Mouse (Mus musculus) forebrain, embryonic 13.5 days (tissue): ENCODE measurements at regions not wholly inside any gene's neighbourhood (a gene's known extent, or its start where the extent isn't known, plus 50 kb on each side); places are given as distances from the start of the nearest gene placed in this dataset.

ENCODE experiments used
- ATAC-seq: fragments of 200-750 bp; cut with Nextera tagmentation; 2 replicates; pipeline ENCODE4 v1.8.0; 2017
- H3K27ac ChIP-seq: fragments of 300-500 bp; sonication (generic); 2 replicates; pipeline ENCODE4 v1.5.1; 2015; ENCODE audit warnings: inconsistent platforms, mild to moderate bottlenecking, moderate library complexity
- H3K27me3 ChIP-seq: fragments of 300-500 bp; sonication (generic); 2 replicates; pipeline ENCODE4 v1.6.1; 2015; ENCODE audit warnings: mild to moderate bottlenecking, inconsistent platforms
- H3K36me3 ChIP-seq: fragments of 300-500 bp; sonication (generic); 2 replicates; pipeline ENCODE4 v1.6.1; 2015; ENCODE audit warnings: mild to moderate bottlenecking, inconsistent platforms; ENCODE audit not compliant: poor library complexity, severe bottlenecking
- H3K4me1 ChIP-seq: fragments of 300-500 bp; sonication (generic); 2 replicates; pipeline ENCODE4 v1.6.1; 2015; ENCODE audit warnings: inconsistent platforms
- H3K4me2 ChIP-seq: fragments of 300-500 bp; sonication (generic); 2 replicates; pipeline ENCODE4 v1.6.1; 2015; ENCODE audit warnings: inconsistent platforms, mild to moderate bottlenecking, moderate library complexity
- H3K4me3 ChIP-seq: fragments of 300-500 bp; sonication (generic); 2 replicates; pipeline ENCODE4 v1.5.1; 2015; ENCODE audit warnings: mild to moderate bottlenecking, inconsistent platforms
- H3K9ac ChIP-seq: fragments of 300-500 bp; sonication (generic); 2 replicates; pipeline ENCODE4 v1.6.1; 2015; ENCODE audit warnings: mild to moderate bottlenecking, inconsistent platforms
- H3K9me3 ChIP-seq: fragments of 300-500 bp; sonication (generic); replicated peaks from 2 replicates; pipeline ENCODE4 v1.6.1; 2016; ENCODE audit warnings: inconsistent platforms
- WGBS: fragments of 180-500 bp; shearing (Covaris S2); methylation state at CpG from one replicate; pipeline ENCODE4 v1.1.7; 2015; 5-methylcytosine and 5-hydroxymethylcytosine counted together

DNA sequence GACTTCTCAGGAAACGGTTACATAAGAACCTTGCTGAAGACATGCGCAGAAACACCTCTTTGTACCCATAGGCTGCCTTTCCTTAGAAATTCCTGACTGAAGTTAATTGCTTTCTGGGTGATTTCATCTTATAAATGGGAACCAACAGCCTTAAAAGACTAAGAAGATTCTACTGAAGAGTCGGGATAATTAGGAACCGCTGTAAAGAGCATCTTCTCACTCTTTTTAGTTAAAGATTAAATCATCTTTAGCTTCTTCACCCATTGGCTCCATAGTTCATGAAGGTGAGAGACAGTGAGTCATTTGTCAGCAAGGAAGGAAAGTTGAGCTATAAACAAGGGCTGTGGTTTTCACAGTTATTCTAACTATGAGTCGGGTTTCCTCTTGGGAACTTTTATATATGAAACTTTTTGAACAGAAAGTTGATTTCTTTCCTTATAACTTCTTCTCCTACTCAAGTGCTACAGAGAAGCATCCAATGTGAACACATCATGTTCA is 93.1 kb downstream of the Car2 start:
- H3K27ac ChIP-seq, result no peak overlapping the region

GRCm38 (mm10) chr3:14989635-14990034 is 103.6 kb downstream of the Car2 start:
- Histone ChIP-seq H3K36me3 (no peaks in the 10 kb centered on the region), H3K27ac (no peak overlapping the region), H3K4me1 (no peaks in the 10 kb centered on the region), H3K4me2 (no peak overlapping the region), H3K9me3 (no peaks in the 10 kb centered on the region), H3K27me3 (no peaks in the 10 kb centered on the region), H3K9ac (no peak overlapping the region), H3K4me3 (no peak overlapping the region)
- 84% methylated on average over 3 of the region's 3 CpGs for WGBS
- ATAC-seq, result no peak

More for the DNA sequence above, 93.1 kb downstream of the Car2 start:
- H3K27me3 ChIP-seq, result no peaks in the 10 kb centered on the region
- no peak overlapping the region for H3K9ac ChIP-seq
- no peak overlapping the region for H3K4me3 ChIP-seq
- H3K4me2 ChIP-seq, result no peak overlapping the region
- 26% methylated on average over 5 of the region's 5 CpGs for WGBS
- no peaks in the 10 kb centered on the region for H3K36me3 ChIP-seq
- no peak for ATAC-seq
- no peaks in the 10 kb centered on the region for H3K4me1 ChIP-seq
- no peaks in the 10 kb centered on the region for H3K9me3 ChIP-seq

- Histone ChIP-seq H3K36me3 (no peaks in the 10 kb centered on the region), H3K9me3 (no peaks in the 10 kb centered on the region), H3K4me1 (no peaks in the 10 kb centered on the region), H3K4me3 (no peak overlapping the region), H3K27me3 (no peaks in the 10 kb centered on the region), H3K9ac (no peak overlapping the region), H3K4me2 (no peak overlapping the region), H3K27ac (no peak overlapping the region)
- no peak for ATAC-seq
- 81% methylated on average over 2 of the region's 2 CpGs for WGBS
Measured at GRCm38 (mm10) chr3:14993936-14994335, 107.9 kb downstream of the Car2 start.

DNA sequence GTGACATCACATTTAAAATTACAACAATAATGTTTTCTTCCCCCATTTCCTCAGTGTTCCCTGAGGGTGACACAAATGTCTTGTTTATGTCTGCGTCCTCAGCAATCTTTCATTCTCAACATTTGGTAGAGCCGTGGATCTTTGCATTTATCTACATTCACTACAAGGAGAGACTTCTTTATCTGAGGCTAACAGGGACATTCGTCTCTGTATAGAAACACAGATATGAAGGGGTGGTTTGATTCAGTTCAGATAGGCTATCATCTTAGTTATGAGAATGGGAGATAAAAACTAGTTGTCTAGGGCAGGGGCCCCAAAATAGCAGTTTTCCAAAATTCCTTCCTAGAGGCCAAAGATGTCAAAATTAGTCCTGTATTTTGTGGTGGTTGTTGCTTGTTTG is 111.2 kb downstream of the Car2 start:
- H3K9ac ChIP-seq, result no peak overlapping the region
- no peaks in the 10 kb centered on the region for H3K27me3 ChIP-seq
- no peaks in the 10 kb centered on the region for H3K9me3 ChIP-seq
- H3K4me3 ChIP-seq, result no peak overlapping the region
- H3K4me2 ChIP-seq, result no peak overlapping the region
- no peaks in the 10 kb centered on the region for H3K36me3 ChIP-seq
- no peak overlapping the region for H3K27ac ChIP-seq
- H3K4me1 ChIP-seq, result no peaks in the 10 kb centered on the region
- 88% methylated on average over 3 of the region's 3 CpGs for WGBS
- no peak for ATAC-seq

- no peaks in the 10 kb centered on the region for H3K4me1 ChIP-seq
- H3K4me3 ChIP-seq, result no peak overlapping the region
- 36% methylated on average over 2 of the region's 2 CpGs for WGBS
- ATAC-seq, result no peak
- no peaks in the 10 kb centered on the region for H3K9me3 ChIP-seq
- H3K36me3 ChIP-seq, result no peaks in the 10 kb centered on the region
- no peak overlapping the region for H3K27ac ChIP-seq
- no peak overlapping the region for H3K9ac ChIP-seq
- no peak overlapping the region for H3K4me2 ChIP-seq
- H3K27me3 ChIP-seq, result 0 out of 2 replicates have a peak, but pooled peaks cover 2% of the 10 kb centered on the region
Measured at GRCm38 (mm10) chr3:14998521-14998920, 112.4 kb downstream of the Car2 start.

DNA sequence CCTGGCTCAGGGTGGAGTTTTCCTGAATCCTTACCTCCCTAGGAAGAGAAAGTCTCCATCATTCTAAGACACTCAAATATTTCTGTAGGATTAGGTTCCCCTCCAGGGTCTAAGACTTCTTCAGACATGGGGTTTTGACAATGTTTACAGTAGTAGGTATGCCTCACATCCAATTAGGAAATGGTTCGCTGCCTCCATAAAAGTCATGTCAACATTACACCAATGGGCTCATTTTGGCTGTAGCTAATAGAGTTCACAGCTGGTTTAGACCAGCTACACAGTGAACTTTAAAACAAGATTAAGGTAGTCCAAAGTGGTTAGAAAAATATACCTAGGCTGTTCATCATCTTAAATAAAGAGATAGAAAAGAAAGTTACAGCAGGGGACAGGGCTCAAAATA is 113.3 kb downstream of the Car2 start:
- WGBS, result 98% methylated on average over 1 of the region's 1 CpGs
- Histone ChIP-seq H3K4me1 (no peaks in the 10 kb centered on the region), H3K27ac (no peak overlapping the region), H3K9me3 (no peaks in the 10 kb centered on the region), H3K4me3 (no peak overlapping the region), H3K27me3 (0 out of 2 replicates have a peak, but pooled peaks cover 2% of the 10 kb centered on the region), H3K9ac (no peak overlapping the region), H3K36me3 (no peaks in the 10 kb centered on the region), H3K4me2 (no peak overlapping the region)
- no peak for ATAC-seq

DNA sequence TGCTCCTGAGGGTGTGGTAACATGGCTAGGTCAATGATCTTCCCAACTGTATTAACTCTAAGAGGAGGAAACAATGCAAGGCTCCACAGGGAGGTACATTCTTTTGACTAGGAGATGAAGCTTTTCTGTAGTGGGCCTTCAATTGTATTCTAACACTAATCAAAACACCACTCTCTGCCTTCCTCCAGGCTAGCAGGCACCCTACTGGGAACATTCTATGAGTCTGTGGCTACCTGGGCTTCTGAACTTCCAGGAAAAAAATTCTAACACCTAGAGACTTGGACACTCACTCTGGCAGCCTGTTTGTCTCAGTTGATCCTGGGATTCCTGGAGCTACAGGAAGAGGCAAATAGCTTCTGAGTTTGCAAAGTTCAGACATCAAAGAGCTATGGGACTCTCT is 113.8 kb downstream of the Car2 start:
- Histone ChIP-seq H3K4me2 (no peak overlapping the region), H3K9me3 (no peaks in the 10 kb centered on the region), H3K36me3 (no peaks in the 10 kb centered on the region), H3K4me1 (no peaks in the 10 kb centered on the region), H3K4me3 (no peak overlapping the region), H3K9ac (no peak overlapping the region), H3K27ac (no peak overlapping the region), H3K27me3 (0 out of 2 replicates have a peak, but pooled peaks cover 2% of the 10 kb centered on the region)
- no peak for ATAC-seq

- Histone ChIP-seq H3K27me3 (0 out of 2 replicates have a peak, but pooled peaks cover 2% of the 10 kb centered on the region), H3K36me3 (no peaks in the 10 kb centered on the region), H3K4me2 (no peak overlapping the region), H3K27ac (no peak overlapping the region), H3K4me1 (no peaks in the 10 kb centered on the region), H3K9ac (no peak overlapping the region), H3K9me3 (no peaks in the 10 kb centered on the region), H3K4me3 (no peak overlapping the region)
- WGBS, result 0% methylated on average over 3 of the region's 3 CpGs
- ATAC-seq, result no peak
Measured at GRCm38 (mm10) chr3:15000657-15001056, 114.6 kb downstream of the Car2 start.

GRCm38 (mm10) chr3:15007821-15008220 is 121.7 kb downstream of the Car2 start:
- H3K4me2 ChIP-seq, result no peak overlapping the region
- no peaks in the 10 kb centered on the region for H3K4me1 ChIP-seq
- H3K9ac ChIP-seq, result no peak overlapping the region
- no peak overlapping the region for H3K4me3 ChIP-seq
- ATAC-seq, result no peak
- H3K9me3 ChIP-seq, result no peaks in the 10 kb centered on the region
- 85% methylated on average over 3 of the region's 3 CpGs for WGBS
- H3K27me3 ChIP-seq, result 0 out of 2 replicates have a peak, but pooled peaks cover 2% of the 10 kb centered on the region
- H3K36me3 ChIP-seq, result no peaks in the 10 kb centered on the region
- no peak overlapping the region for H3K27ac ChIP-seq

DNA sequence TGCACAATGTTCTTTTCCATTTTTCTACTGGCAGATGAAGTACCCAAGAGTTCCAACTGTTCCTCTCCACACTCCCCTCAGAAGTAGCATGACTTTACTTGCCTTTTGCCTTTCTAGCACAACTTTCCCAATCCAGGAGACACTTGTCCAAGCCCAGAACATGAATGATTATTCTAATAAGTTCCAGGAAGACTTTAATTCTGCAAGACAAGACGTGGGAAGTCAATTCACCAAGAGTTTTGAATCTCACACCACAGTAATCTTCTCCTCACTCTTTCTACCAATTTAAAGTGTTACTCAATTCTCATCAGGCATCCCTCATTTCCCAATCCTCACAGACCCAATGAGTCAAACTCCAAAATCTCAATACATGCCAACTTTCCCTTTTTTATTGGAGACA is 122.4 kb downstream of the Car2 start:
- H3K27me3 ChIP-seq, result no peaks in the 10 kb centered on the region
- no peak overlapping the region for H3K4me2 ChIP-seq
- H3K36me3 ChIP-seq, result no peaks in the 10 kb centered on the region
- no peak for ATAC-seq
- H3K4me1 ChIP-seq, result no peaks in the 10 kb centered on the region
- no peak overlapping the region for H3K9ac ChIP-seq
- no peak overlapping the region for H3K4me3 ChIP-seq
- 79% methylated on average over 1 of the region's 1 CpGs for WGBS
- H3K9me3 ChIP-seq, result no peaks in the 10 kb centered on the region
- H3K27ac ChIP-seq, result no peak overlapping the region

GRCm38 (mm10) chr3:15009747-15010146 is 123.7 kb downstream of the Car2 start:
- Histone ChIP-seq H3K9me3 (no peaks in the 10 kb centered on the region), H3K4me3 (no peak overlapping the region), H3K4me1 (no peaks in the 10 kb centered on the region), H3K9ac (no peak overlapping the region), H3K4me2 (no peak overlapping the region), H3K27me3 (no peaks in the 10 kb centered on the region), H3K36me3 (no peaks in the 10 kb centered on the region), H3K27ac (no peak overlapping the region)
- WGBS, result 97% methylated on average over 2 of the region's 2 CpGs
- no peak for ATAC-seq

- Histone ChIP-seq H3K36me3 (no peaks in the 10 kb centered on the region), H3K4me2 (no peak overlapping the region), H3K4me1 (no peaks in the 10 kb centered on the region), H3K9ac (no peak overlapping the region), H3K9me3 (no peaks in the 10 kb centered on the region), H3K4me3 (no peak overlapping the region), H3K27me3 (no peaks in the 10 kb centered on the region), H3K27ac (no peak overlapping the region)
- no peak for ATAC-seq
- 51% methylated on average over 1 of the region's 1 CpGs for WGBS
Measured at GRCm38 (mm10) chr3:15016621-15017020, 130.5 kb downstream of the Car2 start.

- Histone ChIP-seq H3K4me2 (no peak overlapping the region), H3K9ac (no peak overlapping the region), H3K36me3 (no peaks in the 10 kb centered on the region), H3K4me1 (no peaks in the 10 kb centered on the region), H3K4me3 (no peak overlapping the region), H3K27ac (no peak overlapping the region), H3K9me3 (no peaks in the 10 kb centered on the region), H3K27me3 (no peaks in the 10 kb centered on the region)
- 76% methylated on average over 2 of the region's 2 CpGs for WGBS
- no peak for ATAC-seq
Measured at GRCm38 (mm10) chr3:15022773-15023172, 136.7 kb downstream of the Car2 start.
